Mouse (Mus musculus) gastrocnemius, adult 2 months (tissue): ENCODE data around the gene Ccp110. TPM values are rescaled to one million over a fixed set of nuclear protein-coding genes. Genes with fewer than 3 reads are reported as not detected.

Source experiments
- DNase-seq: peaks from one replicate; pipeline ENCODE4 v3.0.0; 2022
- H3K27ac ChIP-seq: fragments of 200-600 bp; 2 replicates; pipeline ENCODE4 v1.8.1; 2022; ENCODE audit warnings: mild to moderate bottlenecking
- H3K4me3 ChIP-seq: fragments of 200-600 bp; 2 replicates; pipeline ENCODE4 v1.8.1; 2022; ENCODE audit warnings: mild to moderate bottlenecking, moderate library complexity
- CTCF ChIP-seq: fragments of 200-600 bp; IDR thresholded peaks from 2 replicates; pipeline ENCODE4 v1.8.1; 2022; ENCODE audit warnings: antibody characterized with exemption, mild to moderate bottlenecking, moderate library complexity
- intact Hi-C: fragments of 180-260 bp; cut with DNase I; formaldehyde crosslinking; loops from one replicate; pipeline ENCODE4 v1.15.1; 2025
- total RNA-seq, 2 experiments: library from RNA; stranded (reverse); gene quantifications; 2 replicates each; pipeline ENCODE4 v1.2.3; 2021

Ccp110 gene
- total RNA-seq, 2 experiments from 2014 or later: 2.3 to 3.0 TPM

GRCm38 (mm10) chr7:118705101-118705961 is 7.0 kb upstream of the Ccp110 start, which contains the start of gene Gde1:
Gde1 (minus strand) TSS chr7:118705778.
- DNase-seq: peak; percentile 94
- Histone ChIP-seq H3K4me3 (peak within 1 kb of the TSS; percentile 91), H3K27ac (peak within 1 kb of the TSS; percentile 88)
- intact Hi-C loops: loop anchor here (5.0 kb wide), 1 partner anchor 168 kb away; no protein-coding TSS in a partner anchor
- no peak for TF ChIP-seq CTCF

- H3K4me3 ChIP-seq: peak overlapping the region; percentile 91
- peak overlapping the region; percentile 88 for H3K27ac ChIP-seq
- intact Hi-C loops: loop anchor here (5.0 kb wide), 1 partner anchor 169 kb away; no protein-coding TSS in a partner anchor
- TF ChIP-seq CTCF: no peak
- DNase-seq: no peak
Measured at GRCm38 (mm10) chr7:118706051-118706450, 6.3 kb upstream of the Ccp110 start.

GRCm38 (mm10) chr7:118706488-118706887 is 5.9 kb upstream of the Ccp110 start:
- TF ChIP-seq CTCF: no peak
- DNase-seq: no peak
- no peak overlapping the region for H3K4me3 ChIP-seq
- intact Hi-C loops: loop anchor here (5.0 kb wide), 1 partner anchor 169 kb away; no protein-coding TSS in a partner anchor
- H3K27ac ChIP-seq: peak overlapping the region; percentile 88; the same call in 1 of the 2 replicates

- Histone ChIP-seq H3K27ac (no peak overlapping the region), H3K4me3 (no peak overlapping the region)
- intact Hi-C loops: loop anchor here (5.0 kb wide), 1 partner anchor 170 kb away; no protein-coding TSS in a partner anchor
- no peak for TF ChIP-seq CTCF
- no peak for DNase-seq
Measured at GRCm38 (mm10) chr7:118707216-118707615, 5.1 kb upstream of the Ccp110 start.

GRCm38 (mm10) chr7:118708002-118708401 is 4.3 kb upstream of the Ccp110 start:
- H3K27ac ChIP-seq: no peak overlapping the region
- no peak for TF ChIP-seq CTCF
- intact Hi-C loops: loop anchor here (5.0 kb wide), 1 partner anchor 171 kb away; no protein-coding TSS in a partner anchor
- H3K4me3 ChIP-seq: no peak overlapping the region
- DNase-seq: no peak

GRCm38 (mm10) chr7:118710776-118711175 is 1.6 kb upstream of the Ccp110 start:
- H3K4me3 ChIP-seq: no peak overlapping the region
- no peak for DNase-seq
- intact Hi-C loops: loop anchor here (10.0 kb wide), 1 partner anchor 586 kb away; the partner anchor contains the start of gene Arl6ip1
- no peak overlapping the region for H3K27ac ChIP-seq
- TF ChIP-seq CTCF: no peak

GRCm38 (mm10) chr7:118714873-118715272 is 2.5 kb downstream of the Ccp110 start:
- no peak for TF ChIP-seq CTCF
- Histone ChIP-seq H3K27ac (no peak overlapping the region), H3K4me3 (no peak overlapping the region)
- intact Hi-C loops: loop anchor here (10.0 kb wide), 1 partner anchor 590 kb away; the partner anchor contains the start of gene Arl6ip1
- no peak for DNase-seq

- H3K27ac ChIP-seq: no peak overlapping the region
- H3K4me3 ChIP-seq: no peak overlapping the region
- intact Hi-C loops: loop anchor here (10.0 kb wide), 1 partner anchor 593 kb away; the partner anchor contains the start of gene Arl6ip1
- no peak for TF ChIP-seq CTCF
- no peak for DNase-seq
Measured at GRCm38 (mm10) chr7:118718066-118718465, 5.7 kb downstream of the Ccp110 start.

- no peak for DNase-seq
- no peak for TF ChIP-seq CTCF
- H3K4me3 ChIP-seq: no peak overlapping the region
- intact Hi-C loops: no loop called here
- no peak overlapping the region for H3K27ac ChIP-seq
Measured at GRCm38 (mm10) chr7:118723927-118724326, 11.6 kb downstream of the Ccp110 start.

GRCm38 (mm10) chr7:118725459-118725858 is 13.1 kb downstream of the Ccp110 start:
- TF ChIP-seq CTCF: no peak
- Histone ChIP-seq H3K4me3 (no peak overlapping the region), H3K27ac (no peak overlapping the region)
- DNase-seq: no peak
- intact Hi-C loops: no loop called here

- Histone ChIP-seq H3K4me3 (no peak overlapping the region), H3K27ac (no peak overlapping the region)
- no peak for DNase-seq
- no peak for TF ChIP-seq CTCF
- intact Hi-C loops: no loop called here
Measured at GRCm38 (mm10) chr7:118728846-118729587, 16.7 kb downstream of the Ccp110 start.

GRCm38 (mm10) chr7:118731781-118732180 is 19.4 kb downstream of the Ccp110 start:
- peak overlapping the region; percentile 29 for H3K4me3 ChIP-seq
- peak; percentile 55 for DNase-seq
- intact Hi-C loops: no loop called here
- TF ChIP-seq CTCF: no peak
- peak overlapping the region; percentile 75 for H3K27ac ChIP-seq
